Mouse (Mus musculus) kidney, adult 2 months (tissue): ENCODE measurements around the gene Maml2.

Experiments
- CTCF ChIP-seq: fragments of 200-500 bp; conservative IDR thresholded peaks from 2 replicates; pipeline ENCODE4 v1.5.1; 2011; ENCODE audit warnings: low read depth, mild to moderate bottlenecking, control low read depth, low read length, moderate library complexity, mixed read lengths; ENCODE audit not compliant: insufficient read depth, insufficient read length
- POLR2A ChIP-seq: fragments of 200-500 bp; IDR thresholded peaks from one replicate; pipeline ENCODE4 v1.6.1; 2011; ENCODE audit warnings: low read depth, low read length, control low read depth

GRCm38 (mm10) chr9:13543167-13543566 lies 245.4 kb downstream of the Maml2 start:
- TF ChIP-seq CTCF, result no peak
- TF ChIP-seq POLR2A, result no peak
